Mouse (Mus musculus): Measurements from ENCODE around the gene Thbd. TPM values are rescaled to one million over a fixed set of nuclear protein-coding genes. Genes with fewer than 3 reads are reported as not detected.

Thbd gene
- polyA plus RNA-seq, 1 experiment = 13.1 TPM

- no peak for TF ChIP-seq POLR2A (IDR thresholded peaks at IDR 0.05; ENCODE audit: control insufficient read depth, extremely low read depth, insufficient read depth, low read length, poor library complexity)
- no peak for TF ChIP-seq CTCF (IDR thresholded peaks at IDR 0.05; ENCODE audit: borderline replicate concordance, control insufficient read depth, extremely low read depth, insufficient read depth, low read length, poor library complexity)
- no peaks in the 10 kb centered on the region for H3K36me3 ChIP-seq (ENCODE audit: control insufficient read depth, insufficient read depth, low read length)
- H3K4me3 ChIP-seq (ENCODE audit: control insufficient read depth, insufficient read depth, low read length) = no peak overlapping the region
- H3K4me1 ChIP-seq (replicated peaks; ENCODE audit: control insufficient read depth, insufficient read depth, low read length) = peaks cover 3% of the 10 kb centered on the region
- 78% methylated on average over 10 of the region's 10 CpGs for whole genome bisulfite sequencing
- DNase-seq = no peak
- no peak overlapping the region for H3K27ac ChIP-seq (ENCODE audit: control insufficient read depth, insufficient read depth, low read length)
- no peaks in the 10 kb centered on the region; the same call in 1 of the 2 replicates for H3K27me3 ChIP-seq (ENCODE audit: control insufficient read depth, insufficient read depth, low read length)
Measured at GRCm38 (mm10) chr2:148396209-148396608, 11.8 kb downstream of the Thbd start.

- peak; percentile 10 for DNase-seq
- Histone ChIP-seq H3K4me1 (replicated peaks; ENCODE audit: control insufficient read depth, insufficient read depth, low read length) (peaks cover 3% of the 10 kb centered on the region), H3K27me3 (ENCODE audit: control insufficient read depth, insufficient read depth, low read length) (no peaks in the 10 kb centered on the region; the same call in 1 of the 2 replicates), H3K27ac (ENCODE audit: control insufficient read depth, insufficient read depth, low read length) (no peak within 1 kb of the TSS), H3K36me3 (ENCODE audit: control insufficient read depth, insufficient read depth, low read length) (no peaks in the 10 kb centered on the region), H3K4me3 (ENCODE audit: control insufficient read depth, insufficient read depth, low read length) (no peak within 1 kb of the TSS)
- TF ChIP-seq CTCF (IDR thresholded peaks at IDR 0.05; ENCODE audit: borderline replicate concordance, control insufficient read depth, extremely low read depth, insufficient read depth, low read length, poor library complexity) = no peak
- TF ChIP-seq POLR2A (IDR thresholded peaks at IDR 0.05; ENCODE audit: control insufficient read depth, extremely low read depth, insufficient read depth, low read length, poor library complexity) = no peak
- 10% methylated on average over 83 of the region's 83 CpGs for WGBS
Measured at GRCm38 (mm10) chr2:148395131-148396051, 12.6 kb downstream of the Thbd start, which contains the start of gene Sstr4. Gene Sstr4 (plus strand): TSS chr2:148395344.

- Histone ChIP-seq H3K36me3 (ENCODE audit: control insufficient read depth, insufficient read depth, low read length) (no peaks in the 10 kb centered on the region), H3K27me3 (ENCODE audit: control insufficient read depth, insufficient read depth, low read length) (no peaks in the 10 kb centered on the region; the same call in 1 of the 2 replicates), H3K4me1 (replicated peaks; ENCODE audit: control insufficient read depth, insufficient read depth, low read length) (peaks cover 3% of the 10 kb centered on the region), H3K27ac (ENCODE audit: control insufficient read depth, insufficient read depth, low read length) (no peak overlapping the region), H3K4me3 (ENCODE audit: control insufficient read depth, insufficient read depth, low read length) (no peak overlapping the region)
- TF ChIP-seq POLR2A (IDR thresholded peaks at IDR 0.05; ENCODE audit: control insufficient read depth, extremely low read depth, insufficient read depth, low read length, poor library complexity) (no peak), CTCF (IDR thresholded peaks at IDR 0.05; ENCODE audit: borderline replicate concordance, control insufficient read depth, extremely low read depth, insufficient read depth, low read length, poor library complexity) (no peak)
- DNase-seq = no peak
Measured at GRCm38 (mm10) chr2:148393846-148394245, 14.1 kb downstream of the Thbd start.

GRCm38 (mm10) chr2:148393149-148393548, 14.8 kb downstream of the Thbd start:
- Histone ChIP-seq H3K27me3 (ENCODE audit: control insufficient read depth, insufficient read depth, low read length) (no peaks in the 10 kb centered on the region; the same call in 1 of the 2 replicates), H3K4me3 (ENCODE audit: control insufficient read depth, insufficient read depth, low read length) (no peak overlapping the region), H3K36me3 (ENCODE audit: control insufficient read depth, insufficient read depth, low read length) (no peaks in the 10 kb centered on the region), H3K4me1 (replicated peaks; ENCODE audit: control insufficient read depth, insufficient read depth, low read length) (peaks cover 3% of the 10 kb centered on the region), H3K27ac (ENCODE audit: control insufficient read depth, insufficient read depth, low read length) (no peak overlapping the region)
- DNase-seq = no peak
- no peak for TF ChIP-seq POLR2A (IDR thresholded peaks at IDR 0.05; ENCODE audit: control insufficient read depth, extremely low read depth, insufficient read depth, low read length, poor library complexity)
- no peak for TF ChIP-seq CTCF (IDR thresholded peaks at IDR 0.05; ENCODE audit: borderline replicate concordance, control insufficient read depth, extremely low read depth, insufficient read depth, low read length, poor library complexity)
- WGBS = 49% methylated on average over 1 of the region's 1 CpGs

GRCm38 (mm10) chr2:148387652-148388581, 20.1 kb downstream of the Thbd start:
- Histone ChIP-seq H3K4me3 (ENCODE audit: control insufficient read depth, insufficient read depth, low read length) (no peak overlapping the region), H3K27ac (ENCODE audit: control insufficient read depth, insufficient read depth, low read length) (no peak overlapping the region), H3K27me3 (ENCODE audit: control insufficient read depth, insufficient read depth, low read length) (no peaks in the 10 kb centered on the region), H3K36me3 (ENCODE audit: control insufficient read depth, insufficient read depth, low read length) (no peaks in the 10 kb centered on the region), H3K4me1 (replicated peaks; ENCODE audit: control insufficient read depth, insufficient read depth, low read length) (no peaks in the 10 kb centered on the region)
- no peak for DNase-seq
- no peak for TF ChIP-seq POLR2A (IDR thresholded peaks at IDR 0.05; ENCODE audit: control insufficient read depth, extremely low read depth, insufficient read depth, low read length, poor library complexity)
- TF ChIP-seq CTCF (IDR thresholded peaks at IDR 0.05; ENCODE audit: borderline replicate concordance, control insufficient read depth, extremely low read depth, insufficient read depth, low read length, poor library complexity) = no peak
- 91% methylated on average over 6 of the region's 6 CpGs for WGBS

GRCm38 (mm10) chr2:148386927-148387326, 21.1 kb downstream of the Thbd start:
- 97% methylated on average over 2 of the region's 2 CpGs for WGBS
- no peaks in the 10 kb centered on the region for H3K4me1 ChIP-seq (replicated peaks; ENCODE audit: control insufficient read depth, insufficient read depth, low read length)
- H3K27me3 ChIP-seq (ENCODE audit: control insufficient read depth, insufficient read depth, low read length) = no peaks in the 10 kb centered on the region
- H3K27ac ChIP-seq (ENCODE audit: control insufficient read depth, insufficient read depth, low read length) = no peak overlapping the region
- no peak overlapping the region for H3K4me3 ChIP-seq (ENCODE audit: control insufficient read depth, insufficient read depth, low read length)
- DNase-seq = no peak
- TF ChIP-seq POLR2A (IDR thresholded peaks at IDR 0.05; ENCODE audit: control insufficient read depth, extremely low read depth, insufficient read depth, low read length, poor library complexity) = no peak
- TF ChIP-seq CTCF (IDR thresholded peaks at IDR 0.05; ENCODE audit: borderline replicate concordance, control insufficient read depth, extremely low read depth, insufficient read depth, low read length, poor library complexity) = no peak
- no peaks in the 10 kb centered on the region for H3K36me3 ChIP-seq (ENCODE audit: control insufficient read depth, insufficient read depth, low read length)

Data from thymus, adult 2 months (tissue).